In the genomic region with DNA sequence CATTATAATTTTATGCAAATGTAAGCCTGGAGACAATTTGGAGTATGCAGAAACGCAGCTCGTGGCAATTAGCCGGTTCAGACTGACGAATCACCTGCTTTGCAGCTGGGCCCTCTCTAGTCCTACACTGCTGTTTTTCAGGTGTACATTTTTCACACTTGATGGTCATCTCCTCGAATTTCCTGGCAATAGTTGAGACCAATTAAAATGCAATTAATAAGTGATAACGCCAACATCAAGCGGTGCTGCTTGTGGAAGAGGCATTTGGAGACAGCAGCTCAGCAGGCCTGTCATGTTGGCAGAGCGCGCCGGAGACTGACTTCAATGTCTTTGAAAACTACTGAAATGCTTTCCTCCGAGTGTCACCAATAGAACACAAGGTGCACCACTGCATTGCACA, we compare ENCODE assay signal across 30 mouse cellular contexts. TPM values are rescaled to one million over a fixed set of nuclear protein-coding genes. Genes with fewer than 3 reads are reported as not detected.
DNase-seq lines count a peak whose midpoint lies in the region; ATAC-seq and TF ChIP-seq lines count a peak whose summit lies in the region.
"Had no signal": no experiment of that assay in that cellular context is flagged by ENCODE, and none has a peak within 500 bp of the region (broad histone marks: within the 10 kb centered on the region; RNA-seq: fewer than 3 reads in every experiment).

No protein-coding gene starts in this region.

- WGBS in forebrain, embryonic 14.5 days = 71% methylated on average over 11 of the region's 11 CpGs
- WGBS in forebrain, embryonic 12.5 days = 82% methylated on average over 11 of the region's 11 CpGs
- 56% methylated on average over 11 of the region's 11 CpGs for WGBS in hindbrain, postnatal 0 days
- WGBS in hindbrain, embryonic 14.5 days = 63% methylated on average over 11 of the region's 11 CpGs

- no peak overlapping the region for H3K4me2 ChIP-seq in forebrain, embryonic 14.5 days (ENCODE audit: low read length)
- H3K4me2 ChIP-seq in forebrain, embryonic 12.5 days = no peak overlapping the region
- no peak overlapping the region for H3K4me2 ChIP-seq in hindbrain, postnatal 0 days (ENCODE audit: low read depth, low read length)
- H3K4me2 ChIP-seq in hindbrain, embryonic 14.5 days (replicated peaks) = no peak overlapping the region
- H3K4me2 ChIP-seq: embryonic facial prominence, embryonic 12.5 days; embryonic facial prominence, embryonic 15.5 days; heart, embryonic 13.5 days; hindbrain, embryonic 13.5 days; intestine, embryonic 15.5 days had no signal

- peak; percentile 22 for DNase-seq in forebrain, embryonic 14.5 days (ENCODE audit: low spot score)
- peak; percentile 46 for DNase-seq in heart, adult 11 months
- no peak for DNase-seq in heart, postnatal 4 days
- DNase-seq in hindbrain, postnatal 0 days (ENCODE audit: low spot score) = peak; percentile 19
- DNase-seq in hindbrain, embryonic 14.5 days (ENCODE audit: low spot score) = no peak
- DNase-seq in retina, embryonic 14.5 days (ENCODE audit: low spot score) = no peak
- DNase-seq: adrenal gland, postnatal 10 days; adrenal gland, postnatal 36 days; B cell, adult 2 months; cerebellum, adult 11 months; cerebellum, adult 2 months; cerebellum, adult 9-11 months; cerebellum, postnatal 25 days; gastrocnemius, postnatal 10 days; gastrocnemius, postnatal 36 days; heart, postnatal 14 days; kidney, adult 11 months; kidney, adult 8-10 months had no signal

- no peaks in the 10 kb centered on the region for H3K4me1 ChIP-seq in forebrain, embryonic 14.5 days (ENCODE audit: control insufficient read depth, insufficient read depth, low read length)
- H3K4me1 ChIP-seq in forebrain, embryonic 12.5 days = no peaks in the 10 kb centered on the region
- no peaks in the 10 kb centered on the region for H3K4me1 ChIP-seq in hindbrain, postnatal 0 days (ENCODE audit: insufficient read depth, low read length)
- H3K4me1 ChIP-seq in hindbrain, embryonic 14.5 days (replicated peaks; ENCODE audit: control insufficient read depth, insufficient read depth, low read length) = no peaks in the 10 kb centered on the region
- H3K4me1 ChIP-seq: embryonic facial prominence, embryonic 12.5 days; embryonic facial prominence, embryonic 15.5 days; heart, embryonic 13.5 days; intestine, embryonic 15.5 days had no signal

- no peak overlapping the region for H3K27ac ChIP-seq in forebrain, embryonic 14.5 days (ENCODE audit: low read depth, low read length)
- H3K27ac ChIP-seq in forebrain, embryonic 12.5 days = no peak overlapping the region
- no peak overlapping the region for H3K27ac ChIP-seq in hindbrain, postnatal 0 days
- no peak overlapping the region for H3K27ac ChIP-seq in hindbrain, embryonic 14.5 days
- H3K27ac ChIP-seq: embryonic facial prominence, embryonic 12.5 days; embryonic facial prominence, embryonic 15.5 days; heart, embryonic 13.5 days; hindbrain, embryonic 13.5 days; intestine, embryonic 15.5 days had no signal

- H3K27me3 ChIP-seq in forebrain, embryonic 14.5 days (replicated peaks; ENCODE audit: control insufficient read depth, insufficient read depth, low read length) = no peaks in the 10 kb centered on the region
- no peaks in the 10 kb centered on the region for H3K27me3 ChIP-seq in forebrain, embryonic 12.5 days
- no peaks in the 10 kb centered on the region for H3K27me3 ChIP-seq in hindbrain, postnatal 0 days (ENCODE audit: insufficient read depth, low read length)
- no peaks in the 10 kb centered on the region for H3K27me3 ChIP-seq in hindbrain, embryonic 14.5 days (ENCODE audit: control insufficient read depth, insufficient read depth, low read length)
- H3K27me3 ChIP-seq: CH12.LX; embryonic facial prominence, embryonic 12.5 days; embryonic facial prominence, embryonic 15.5 days; heart, embryonic 13.5 days; hindbrain, embryonic 13.5 days; intestine, embryonic 15.5 days; Patski had no signal

- H3K9me3 ChIP-seq in forebrain, embryonic 14.5 days (replicated peaks; ENCODE audit: control insufficient read depth, low read length) = no peaks in the 10 kb centered on the region
- H3K9me3 ChIP-seq in forebrain, embryonic 12.5 days = no peaks in the 10 kb centered on the region
- no peaks in the 10 kb centered on the region for H3K9me3 ChIP-seq in hindbrain, postnatal 0 days (ENCODE audit: low read length)
- no peaks in the 10 kb centered on the region for H3K9me3 ChIP-seq in hindbrain, embryonic 14.5 days (ENCODE audit: control insufficient read depth, low read length)
- H3K9me3 ChIP-seq: embryonic facial prominence, embryonic 12.5 days; embryonic facial prominence, embryonic 15.5 days; G1E; heart, embryonic 13.5 days; hindbrain, embryonic 13.5 days; intestine, embryonic 15.5 days had no signal

- no peak overlapping the region for H3K9ac ChIP-seq in forebrain, embryonic 14.5 days (ENCODE audit: low read length)
- no peak overlapping the region for H3K9ac ChIP-seq in forebrain, embryonic 12.5 days
- H3K9ac ChIP-seq in hindbrain, postnatal 0 days (replicated peaks; ENCODE audit: low read length) = no peak overlapping the region
- no peak overlapping the region for H3K9ac ChIP-seq in hindbrain, embryonic 14.5 days
- H3K9ac ChIP-seq: embryonic facial prominence, embryonic 12.5 days; embryonic facial prominence, embryonic 15.5 days; heart, embryonic 13.5 days; hindbrain, embryonic 13.5 days; intestine, embryonic 15.5 days had no signal

- ATAC-seq in forebrain, embryonic 14.5 days = no peak
- ATAC-seq in forebrain, embryonic 12.5 days (ENCODE audit: low FRiP score) = no peak
- no peak for ATAC-seq in hindbrain, postnatal 0 days
- no peak for ATAC-seq in hindbrain, embryonic 14.5 days (ENCODE audit: low FRiP score)
- ATAC-seq: intestine, embryonic 15.5 days; Patski had no signal

- H3K36me3 ChIP-seq in forebrain, embryonic 14.5 days (ENCODE audit: control insufficient read depth, insufficient read depth, low read length) = no peaks in the 10 kb centered on the region
- no peaks in the 10 kb centered on the region for H3K36me3 ChIP-seq in forebrain, embryonic 12.5 days (replicated peaks)
- no peaks in the 10 kb centered on the region for H3K36me3 ChIP-seq in hindbrain, postnatal 0 days (ENCODE audit: insufficient read depth, low read length)
- H3K36me3 ChIP-seq in hindbrain, embryonic 14.5 days (replicated peaks; ENCODE audit: control insufficient read depth, insufficient read depth) = no peaks in the 10 kb centered on the region
- H3K36me3 ChIP-seq: embryonic facial prominence, embryonic 12.5 days; embryonic facial prominence, embryonic 15.5 days; G1E; heart, embryonic 13.5 days; hindbrain, embryonic 13.5 days; intestine, embryonic 15.5 days had no signal

- H3K4me3 ChIP-seq in forebrain, embryonic 14.5 days (ENCODE audit: low read depth, low read length) = no peak overlapping the region
- H3K4me3 ChIP-seq in forebrain, embryonic 12.5 days (replicated peaks) = no peak overlapping the region
- H3K4me3 ChIP-seq in hindbrain, postnatal 0 days (ENCODE audit: low read length) = no peak overlapping the region
- no peak overlapping the region for H3K4me3 ChIP-seq in hindbrain, embryonic 14.5 days (replicated peaks; ENCODE audit: low read length)
- H3K4me3 ChIP-seq: embryonic facial prominence, embryonic 12.5 days; embryonic facial prominence, embryonic 15.5 days; heart, embryonic 13.5 days; hindbrain, embryonic 13.5 days; intestine, embryonic 15.5 days had no signal

- TF ChIP-seq CTCF in hindbrain, postnatal 0 days (IDR thresholded peaks at IDR 0.05; ENCODE audit: low read depth) = no peak

RNA-seq across cellular contexts. Expression of gene St6galnac5, which starts 42.0 kb away (rescaled TPM):
- polyA plus RNA-seq in forebrain, embryonic 14.5 days (2014; fragmentation: Nextera tagmentation; extraction: Ambion mirVana) = 8.4 and 16.7 TPM in 2 replicates
- 2.8 and 3.4 TPM in 2 replicates for polyA plus RNA-seq in forebrain, embryonic 12.5 days (2016; fragmentation: Nextera tagmentation; extraction: Ambion mirVana)
- under 1 TPM in 1 of 2 experiments, not detected in 1; 0.05 TPM for total RNA-seq in heart, postnatal 4 days (2021)
- 12.4 and 18.5 TPM in 2 replicates for total RNA-seq in hindbrain, postnatal 0 days (2014; rRNA removed)
- 12.8 and 12.9 TPM in 2 replicates for polyA plus RNA-seq in hindbrain, postnatal 0 days (2015; fragmentation: Nextera tagmentation; extraction: Ambion mirVana)
- polyA plus RNA-seq in hindbrain, embryonic 14.5 days (2014; fragmentation: Nextera tagmentation; extraction: Ambion mirVana) = 17.5 and 19.8 TPM in 2 replicates
- total RNA-seq: CH12.LX; common myeloid progenitor, adult 5-6 weeks; granulocyte monocyte progenitor cell, adult 5-6 weeks; heart, postnatal 14 days; hematopoietic stem cell, adult 5-6 weeks had no signal
- polyA plus RNA-seq: G1E had no signal

Comparison
In these comparisons a context has a peak if more than half of its experiments do, and no peak if none do; other contexts are left out.
1. DNase-seq: peak in forebrain, embryonic 14.5 days (single experiment), heart, adult 11 months (single experiment) and hindbrain, postnatal 0 days (single experiment); none in heart, postnatal 4 days (single experiment), hindbrain, embryonic 14.5 days (single experiment) and retina, embryonic 14.5 days (single experiment).